Mouse (Mus musculus): ENCODE measurements around the gene Ptprk. TPM values are rescaled to one million over a fixed set of nuclear protein-coding genes. Genes with fewer than 3 reads are reported as not detected.

Ptprk gene
- total RNA-seq, 2 experiments from 2014 or later = 82.2 to 85.5 TPM

DNA sequence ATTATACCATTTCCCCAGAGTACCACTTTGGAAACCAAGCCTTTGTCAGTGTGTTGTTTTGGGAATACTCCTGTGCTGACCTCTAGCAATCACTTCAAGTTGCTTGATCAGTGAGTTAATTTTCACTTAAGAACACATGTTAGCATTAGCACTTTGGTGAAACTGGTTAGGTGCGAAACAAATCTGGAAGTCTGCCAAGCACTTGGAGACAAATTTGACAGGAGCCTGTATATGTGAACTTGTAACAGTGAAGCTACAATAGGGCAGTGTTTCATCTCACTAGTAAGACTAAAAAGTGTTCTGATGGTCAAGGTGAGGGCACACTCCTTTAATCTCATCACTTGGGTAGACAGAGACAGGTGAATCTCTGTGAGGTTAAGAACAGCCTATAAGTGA is 321.9 kb downstream of the Ptprk start:
- intact Hi-C loops (cut with DNase I) = no loop called here
- Histone ChIP-seq H3K4me3 (no peak overlapping the region), H3K27ac (peak overlapping the region; percentile 3; the same call in 1 of the 2 replicates)
- DNase-seq (ENCODE audit: extremely low spot score in 1 of 2, low spot score in 2 of 2) = no peak
- no peak for TF ChIP-seq CTCF (IDR thresholded peaks at IDR 0.05)

GRCm38 (mm10) chr10:28401796-28402195 is 327.2 kb downstream of the Ptprk start:
- DNase-seq (ENCODE audit: extremely low spot score in 1 of 2, low spot score in 2 of 2) = no peak
- TF ChIP-seq CTCF (IDR thresholded peaks at IDR 0.05) = no peak
- Histone ChIP-seq H3K27ac (no peak overlapping the region), H3K4me3 (no peak overlapping the region)
- intact Hi-C loops (cut with DNase I) = no loop called here

DNA sequence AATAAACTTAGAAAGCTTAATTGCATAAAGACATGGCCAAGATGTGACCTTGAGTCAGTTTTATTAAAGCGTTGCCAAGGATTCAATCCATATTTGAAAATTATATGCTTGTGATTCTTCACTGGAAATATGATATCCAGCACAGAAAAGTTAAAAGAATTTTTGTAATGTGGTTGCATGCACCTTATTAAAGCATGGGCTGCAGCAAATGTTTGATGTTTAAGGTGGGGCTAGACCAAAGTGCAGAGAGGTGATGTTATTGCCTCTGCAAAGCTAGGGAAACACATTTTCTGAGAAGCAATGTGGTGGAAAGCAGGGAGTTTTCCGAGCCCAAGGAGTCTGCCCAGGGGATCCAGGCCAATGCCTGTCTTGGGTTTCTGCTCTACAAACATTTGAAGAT is 334.4 kb downstream of the Ptprk start:
- TF ChIP-seq CTCF (IDR thresholded peaks at IDR 0.05) = no peak
- intact Hi-C loops (cut with DNase I) = no loop called here
- no peak overlapping the region for H3K4me3 ChIP-seq
- no peak for DNase-seq (ENCODE audit: extremely low spot score in 1 of 2, low spot score in 2 of 2)
- no peak overlapping the region for H3K27ac ChIP-seq

DNA sequence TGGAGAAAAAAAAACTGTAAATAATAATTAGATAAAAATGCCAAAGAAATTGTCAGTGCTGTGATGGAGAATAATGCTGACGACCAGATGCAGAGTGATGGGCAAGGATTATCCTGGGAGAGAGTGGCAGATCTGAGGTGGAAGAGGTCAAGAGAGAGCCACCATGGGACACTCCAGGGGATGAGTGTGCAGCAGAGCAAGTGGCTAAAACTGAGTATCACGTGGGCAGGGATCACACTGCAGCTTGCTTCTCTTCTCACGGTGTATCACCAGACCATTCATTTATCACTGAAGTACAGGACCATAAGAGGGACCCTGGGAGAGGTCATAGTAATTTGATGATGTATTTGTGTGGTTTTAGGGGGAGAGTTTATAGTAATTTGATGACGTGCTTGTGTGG is 340.2 kb downstream of the Ptprk start:
- intact Hi-C loops (cut with DNase I) = no loop called here
- TF ChIP-seq CTCF (IDR thresholded peaks at IDR 0.05) = no peak
- no peak overlapping the region for H3K4me3 ChIP-seq

DNA sequence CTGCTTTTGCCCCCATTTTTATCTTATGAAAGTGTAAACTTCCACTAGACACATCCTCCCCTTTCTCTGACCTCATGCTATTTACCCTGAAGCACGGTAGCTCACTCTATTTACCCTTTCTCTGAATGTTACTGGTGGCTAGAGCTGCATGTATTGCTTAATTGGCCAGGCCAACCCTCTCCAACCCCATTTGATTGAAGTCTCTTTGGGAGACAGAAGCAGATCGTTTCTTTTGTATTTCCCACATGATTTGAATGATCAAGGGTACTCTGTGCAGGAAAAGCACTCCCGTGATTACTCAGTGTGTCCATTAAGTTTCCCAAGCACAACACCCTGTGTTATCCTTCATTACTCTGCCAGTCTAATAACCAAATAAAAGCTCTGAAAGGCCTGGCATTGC is 348.0 kb downstream of the Ptprk start:
- Histone ChIP-seq H3K27ac (no peak overlapping the region), H3K4me3 (no peak overlapping the region)
- intact Hi-C loops (cut with DNase I) = no loop called here
- no peak for DNase-seq (ENCODE audit: extremely low spot score in 1 of 2, low spot score in 2 of 2)
- no peak for TF ChIP-seq CTCF (IDR thresholded peaks at IDR 0.05)

More for the DNA sequence above, 340.2 kb downstream of the Ptprk start:
- DNase-seq (ENCODE audit: extremely low spot score in 1 of 2, low spot score in 2 of 2) = no peak
- no peak overlapping the region for H3K27ac ChIP-seq

DNA sequence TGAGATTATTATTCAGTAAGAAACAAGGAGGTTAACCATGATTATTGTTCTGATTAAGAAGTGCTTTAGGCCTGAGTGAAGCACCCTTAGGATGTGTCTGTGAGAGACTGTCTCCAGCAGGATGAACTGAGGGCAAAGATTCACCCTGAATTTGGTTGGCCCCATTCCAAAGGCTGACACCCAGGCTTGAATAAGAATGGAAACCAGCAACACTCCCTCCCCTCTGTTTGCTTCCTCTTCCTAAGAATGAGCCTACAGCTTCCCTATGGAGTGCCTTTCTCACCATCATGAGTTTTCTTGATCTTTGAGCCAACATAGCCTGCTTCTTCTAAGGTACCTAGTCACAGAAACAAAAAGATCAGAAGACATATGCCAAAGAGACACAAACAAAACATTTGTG is 350.8 kb downstream of the Ptprk start:
- H3K4me3 ChIP-seq = no peak overlapping the region
- intact Hi-C loops (cut with DNase I) = no loop called here
- DNase-seq (ENCODE audit: extremely low spot score in 1 of 2, low spot score in 2 of 2) = no peak
- TF ChIP-seq CTCF (IDR thresholded peaks at IDR 0.05) = no peak
- H3K27ac ChIP-seq = no peak overlapping the region

GRCm38 (mm10) chr10:28436084-28436483 is 361.5 kb downstream of the Ptprk start:
- no peak overlapping the region for H3K4me3 ChIP-seq
- TF ChIP-seq CTCF (IDR thresholded peaks at IDR 0.05) = no peak
- intact Hi-C loops (cut with DNase I) = no loop called here
- no peak for DNase-seq (ENCODE audit: extremely low spot score in 1 of 2, low spot score in 2 of 2)
- no peak overlapping the region for H3K27ac ChIP-seq

- TF ChIP-seq CTCF (IDR thresholded peaks at IDR 0.05) = no peak
- DNase-seq (ENCODE audit: extremely low spot score in 1 of 2, low spot score in 2 of 2) = no peak
- intact Hi-C loops (cut with DNase I) = no loop called here
- Histone ChIP-seq H3K27ac (no peak overlapping the region), H3K4me3 (no peak overlapping the region)
These were observed 375.2 kb downstream of the Ptprk start for GRCm38 (mm10) chr10:28449853-28450252.

DNA sequence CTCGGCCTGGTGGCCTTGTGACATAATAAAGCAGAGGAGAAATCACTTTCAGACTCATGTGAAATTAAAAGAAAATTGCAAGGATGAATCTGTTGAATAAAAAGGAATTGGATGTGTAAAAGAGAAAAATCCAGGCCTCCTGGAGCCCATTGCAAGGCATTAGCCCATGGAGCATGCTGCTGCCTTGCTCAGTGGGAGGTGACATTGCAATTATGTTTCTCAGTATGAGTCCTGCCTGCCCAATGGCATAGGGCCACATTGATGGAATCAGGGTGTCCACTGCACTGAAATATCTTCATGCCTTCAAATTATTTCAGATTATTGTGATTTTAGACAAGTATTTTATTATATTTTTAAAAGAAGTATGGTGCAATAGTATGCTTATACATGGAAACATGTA is 376.0 kb downstream of the Ptprk start:
- no peak for TF ChIP-seq CTCF (IDR thresholded peaks at IDR 0.05)
- no peak for DNase-seq (ENCODE audit: extremely low spot score in 1 of 2, low spot score in 2 of 2)
- intact Hi-C loops (cut with DNase I) = no loop called here
- Histone ChIP-seq H3K27ac (no peak overlapping the region), H3K4me3 (no peak overlapping the region)

DNA sequence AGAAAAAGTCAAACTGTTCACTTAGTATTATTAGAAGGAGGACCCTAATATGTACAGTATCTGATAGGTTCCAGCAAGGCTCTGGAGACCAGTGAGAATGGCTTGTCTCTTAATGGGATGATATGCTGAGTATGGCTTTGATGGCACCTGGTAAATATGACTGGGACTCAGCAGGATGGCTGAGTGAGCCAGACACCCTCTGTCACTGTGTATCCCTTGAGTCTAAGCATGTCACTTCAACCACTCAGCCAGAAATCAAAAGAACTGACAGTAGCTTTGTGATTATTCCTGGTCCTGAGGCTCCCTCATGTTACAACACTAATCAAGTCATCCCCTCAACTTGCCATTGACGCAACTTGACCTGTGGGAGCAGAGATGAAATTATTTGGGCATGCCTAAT is 383.4 kb downstream of the Ptprk start:
- intact Hi-C loops (cut with DNase I) = no loop called here
- no peak overlapping the region for H3K4me3 ChIP-seq
- TF ChIP-seq CTCF (IDR thresholded peaks at IDR 0.05) = no peak
- H3K27ac ChIP-seq = 0 out of 2 replicates have a peak overlapping the region, but pooled peaks have one; percentile 36
- DNase-seq (ENCODE audit: extremely low spot score in 1 of 2, low spot score in 2 of 2) = no peak

- intact Hi-C loops (cut with DNase I) = loop anchor here (10.0 kb wide), 1 partner anchor 385 kb away; the partner anchor contains the start of gene Ptprk
- no peak for DNase-seq (ENCODE audit: extremely low spot score in 1 of 2, low spot score in 2 of 2)
These were observed 385.3 kb downstream of the Ptprk start for GRCm38 (mm10) chr10:28459963-28460362.

GRCm38 (mm10) chr10:28463706-28464105 is 389.1 kb downstream of the Ptprk start:
- intact Hi-C loops (cut with DNase I) = loop anchor here (10.0 kb wide), 1 partner anchor 389 kb away; the partner anchor contains the start of gene Ptprk
- Histone ChIP-seq H3K27ac (no peak overlapping the region), H3K4me3 (no peak overlapping the region)
- no peak for TF ChIP-seq CTCF (IDR thresholded peaks at IDR 0.05)
- DNase-seq (ENCODE audit: extremely low spot score in 1 of 2, low spot score in 2 of 2) = no peak

More at GRCm38 (mm10) chr10:28459963-28460362, 385.3 kb downstream of the Ptprk start:
- Histone ChIP-seq H3K27ac (no peak overlapping the region), H3K4me3 (no peak overlapping the region)
- TF ChIP-seq CTCF (IDR thresholded peaks at IDR 0.05) = no peak

- Histone ChIP-seq H3K27ac (no peak overlapping the region), H3K4me3 (no peak overlapping the region)
- no peak for TF ChIP-seq CTCF (IDR thresholded peaks at IDR 0.05)
- DNase-seq (ENCODE audit: extremely low spot score in 1 of 2, low spot score in 2 of 2) = no peak
- intact Hi-C loops (cut with DNase I) = loop anchor here (10.0 kb wide), 1 partner anchor 390 kb away; the partner anchor contains the start of gene Ptprk
These were observed 390.3 kb downstream of the Ptprk start for GRCm38 (mm10) chr10:28464766-28465548.

All from left cerebral cortex, adult 2 months (tissue).